Mouse (Mus musculus): Measurements from ENCODE around the gene Amph.

GRCm38 (mm10) chr13:19150438-19151301 is 202.7 kb downstream of the Amph start:
- TF ChIP-seq CTCF (conservative IDR thresholded peaks at IDR 0.05 in 1 of 2, IDR thresholded peaks at IDR 0.05 in 1 of 2; ENCODE audit: low read depth in 2 of 2, low read length in 2 of 2) (no peak), POLR2A (IDR thresholded peaks at IDR 0.05; ENCODE audit: low read depth, low read length) (no peak), JUN (IDR thresholded peaks at IDR 0.05; ENCODE audit: insufficient read depth, low read depth, low read length) (no peak), NELFE (IDR thresholded peaks at IDR 0.05; ENCODE audit: low read depth, low read length) (no peak)
